Mouse (Mus musculus): ENCODE measurements around the gene Slc41a1.

Slc41a1 gene

GRCm38 (mm10) chr1:131886641-131887040 is 59.3 kb downstream of the Slc41a1 start:
- DNase-seq (ENCODE audit: low spot score): no peak

- no peak for DNase-seq (ENCODE audit: low spot score)
Observed at GRCm38 (mm10) chr1:131890043-131890658, 62.9 kb downstream of the Slc41a1 start.

GRCm38 (mm10) chr1:131891436-131891835 is 64.1 kb downstream of the Slc41a1 start:
- no peak for DNase-seq (ENCODE audit: low spot score)

All from c-Kit-positive CD71-positive TER-119-positive erythroid progenitor cells, embryonic 14.5 days (primary cell).